Mouse (Mus musculus) midbrain, embryonic 14.5 days (tissue): Measurements from ENCODE around the gene Rtbdn. TPM values are rescaled to one million over a fixed set of nuclear protein-coding genes. Genes with fewer than 3 reads are reported as not detected.
A peak's percentile ranks its signal among the peaks of the same experiment; 100 is the strongest.

ENCODE experiments used
- ATAC-seq: fragments of 200-750 bp; cut with Nextera tagmentation; 2 replicates; pipeline ENCODE4 v1.8.0; 2017; ENCODE audit warnings: moderate number of reproducible peaks, moderate library complexity; ENCODE audit not compliant: low FRiP score, low TSS enrichment
- DNase-seq: peaks from one replicate; pipeline ENCODE4 v3.0.0-alpha.2; 2015
- H3K27ac ChIP-seq: fragments of 300-500 bp; sonication (generic); replicated peaks from 2 replicates; pipeline ENCODE4 v1.5.1; 2014; ENCODE audit warnings: mild to moderate bottlenecking, low read depth, low read length, moderate library complexity
- H3K27me3 ChIP-seq: fragments of 300-500 bp; sonication (generic); 2 replicates; pipeline ENCODE4 v1.6.1; 2014; ENCODE audit warnings: low read length, control low read depth, mixed read lengths; ENCODE audit not compliant: control insufficient read depth, insufficient read depth
- H3K36me3 ChIP-seq: fragments of 300-500 bp; sonication (generic); 2 replicates; pipeline ENCODE4 v1.6.1; 2014; ENCODE audit warnings: low read length, control low read depth; ENCODE audit not compliant: control insufficient read depth, insufficient read depth
- H3K4me1 ChIP-seq: fragments of 300-500 bp; sonication (generic); 2 replicates; pipeline ENCODE4 v1.6.1; 2014; ENCODE audit warnings: mild to moderate bottlenecking, antibody characterized with exemption, low read length, control low read depth; ENCODE audit not compliant: control insufficient read depth, insufficient read depth
- H3K4me2 ChIP-seq: fragments of 300-500 bp; sonication (generic); 2 replicates; pipeline ENCODE4 v1.6.1; 2014; ENCODE audit warnings: mild to moderate bottlenecking, low read length, moderate library complexity
- H3K4me3 ChIP-seq: fragments of 300-500 bp; sonication (generic); replicated peaks from 2 replicates; pipeline ENCODE4 v1.5.1; 2014; ENCODE audit warnings: low read depth, low read length
- H3K9ac ChIP-seq: fragments of 300-500 bp; sonication (generic); replicated peaks from 2 replicates; pipeline ENCODE4 v1.6.1; 2014; ENCODE audit warnings: mild to moderate bottlenecking, low read length, moderate library complexity
- H3K9me3 ChIP-seq: fragments of 300-500 bp; sonication (generic); 2 replicates; pipeline ENCODE4 v1.6.1; 2016; ENCODE audit warnings: low read length, control low read depth, mixed read lengths; ENCODE audit not compliant: control insufficient read depth
- WGBS: fragments of 180-500 bp; shearing (Covaris S2); extraction: QIAGEN DNeasy Blood & Tissue Kit; methylation state at CpG from one replicate; pipeline ENCODE4 v1.1.7; 2014; 5-methylcytosine and 5-hydroxymethylcytosine counted together
- polyA plus RNA-seq: library from polyadenylated mRNA; unstranded; fragments of >200 nt; fragmentation: Nextera tagmentation; extraction: Ambion mirVana; gene quantifications from 2 replicates; pipeline ENCODE4 v1.2.1, GENCODE M21; 2014

Gene Rtbdn
- polyA plus RNA-seq, 1 experiment from 2014 or later = 0.99 TPM

DNA sequence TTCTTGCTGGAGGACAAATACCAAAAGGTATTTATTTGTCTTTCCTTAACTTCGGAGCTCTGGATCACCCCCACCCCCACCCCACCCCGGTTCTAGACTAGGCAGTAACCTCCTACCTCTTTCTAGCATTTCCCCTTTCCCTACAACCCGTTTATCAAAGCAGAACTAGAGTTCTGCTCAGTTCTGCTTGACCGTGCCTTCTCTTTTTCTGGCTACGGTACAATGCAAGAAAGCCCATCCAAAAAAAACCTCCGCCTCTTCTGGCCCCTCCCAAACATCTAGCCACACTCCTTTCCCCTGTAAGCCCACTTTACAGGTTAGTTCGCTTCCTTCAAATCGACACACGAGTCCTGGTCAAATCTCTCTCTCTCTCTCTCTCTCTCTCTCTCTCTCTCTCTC is 33.3 kb upstream of the Rtbdn start:
- DNase-seq (no peak), ATAC-seq (no peak)
- H3K4me2 ChIP-seq = peak overlapping the region; percentile 42; the same call in 1 of the 2 replicates
- WGBS = 13% methylated on average over 9 of the region's 9 CpGs
- 0 out of 2 replicates have a peak, but pooled peaks cover 6% of the 10 kb centered on the region for H3K4me1 ChIP-seq
- no peaks in the 10 kb centered on the region for H3K9me3 ChIP-seq
- H3K27me3 ChIP-seq = peaks cover 34% of the 10 kb centered on the region
- no peak overlapping the region for H3K9ac ChIP-seq
- no peak overlapping the region for H3K4me3 ChIP-seq
- no peak overlapping the region for H3K27ac ChIP-seq
- H3K36me3 ChIP-seq = peaks cover 84% of the 10 kb centered on the region

GRCm38 (mm10) chr8:84913960-84914359 is 32.8 kb upstream of the Rtbdn start:
- H3K9me3 ChIP-seq = no peaks in the 10 kb centered on the region
- H3K4me3 ChIP-seq = no peak overlapping the region
- H3K9ac ChIP-seq = no peak overlapping the region
- no peak overlapping the region for H3K27ac ChIP-seq
- DNase-seq (peak; percentile 68), ATAC-seq (no peak)
- WGBS = 35% methylated on average over 4 of the region's 4 CpGs
- peaks cover 34% of the 10 kb centered on the region for H3K27me3 ChIP-seq
- 0 out of 2 replicates have a peak, but pooled peaks cover 1% of the 10 kb centered on the region for H3K4me1 ChIP-seq
- H3K36me3 ChIP-seq = peaks cover 89% of the 10 kb centered on the region
- no peak overlapping the region for H3K4me2 ChIP-seq

DNA sequence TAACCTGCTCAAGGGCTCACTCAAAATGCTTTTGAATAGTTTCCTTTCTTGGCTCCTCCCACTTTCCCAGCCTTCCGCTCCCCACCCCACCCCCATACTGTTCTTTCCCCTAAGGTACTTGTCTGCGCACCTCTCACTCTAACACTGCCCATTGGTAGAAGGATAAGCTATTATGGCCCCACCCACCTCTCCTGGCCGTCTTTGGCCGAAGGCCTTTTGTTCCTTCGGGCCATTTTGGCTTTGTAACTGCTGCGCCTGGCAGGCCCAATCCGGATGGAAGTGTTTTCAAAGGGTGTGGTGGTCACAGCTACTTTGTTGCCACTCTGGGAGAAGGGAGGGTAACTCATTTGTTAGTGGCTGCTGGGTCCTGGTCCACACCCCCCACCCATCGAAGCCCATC is 31.5 kb upstream of the Rtbdn start:
- Histone ChIP-seq H3K4me1 (no peaks in the 10 kb centered on the region), H3K9me3 (no peaks in the 10 kb centered on the region), H3K4me3 (no peak overlapping the region), H3K36me3 (peaks cover 94% of the 10 kb centered on the region), H3K9ac (no peak overlapping the region), H3K27ac (no peak overlapping the region), H3K27me3 (peaks cover 34% of the 10 kb centered on the region), H3K4me2 (no peak overlapping the region)
- DNase-seq = no peak
- ATAC-seq = no peak
- WGBS = 91% methylated on average over 8 of the region's 8 CpGs

GRCm38 (mm10) chr8:84917781-84918180 is 29.0 kb upstream of the Rtbdn start:
- H3K27me3 ChIP-seq = peaks cover 29% of the 10 kb centered on the region

GRCm38 (mm10) chr8:84918646-84919045 is 28.1 kb upstream of the Rtbdn start:
- Histone ChIP-seq H3K27me3 (peaks cover 22% of the 10 kb centered on the region), H3K4me1 (no peaks in the 10 kb centered on the region), H3K36me3 (peaks cover 96% of the 10 kb centered on the region), H3K4me2 (no peak overlapping the region), H3K4me3 (no peak overlapping the region), H3K9ac (no peak overlapping the region), H3K27ac (no peak overlapping the region), H3K9me3 (no peaks in the 10 kb centered on the region)
- ATAC-seq (no peak), DNase-seq (no peak)
- WGBS = 90% methylated on average over 15 of the region's 15 CpGs

More at GRCm38 (mm10) chr8:84917781-84918180, 29.0 kb upstream of the Rtbdn start:
- 30% methylated on average over 20 of the region's 20 CpGs for WGBS
- Histone ChIP-seq H3K9me3 (no peaks in the 10 kb centered on the region), H3K4me1 (no peaks in the 10 kb centered on the region), H3K36me3 (peaks cover 95% of the 10 kb centered on the region), H3K4me2 (no peak overlapping the region), H3K4me3 (no peak overlapping the region), H3K27ac (no peak overlapping the region), H3K9ac (no peak overlapping the region)
- DNase-seq = no peak
- no peak for ATAC-seq

GRCm38 (mm10) chr8:84921596-84921995 is 25.2 kb upstream of the Rtbdn start:
- no peaks in the 10 kb centered on the region for H3K9me3 ChIP-seq
- H3K4me1 ChIP-seq = no peaks in the 10 kb centered on the region
- peaks cover 94% of the 10 kb centered on the region for H3K36me3 ChIP-seq
- no peak overlapping the region for H3K27ac ChIP-seq
- no peak overlapping the region for H3K4me3 ChIP-seq
- WGBS = 86% methylated on average over 2 of the region's 2 CpGs
- DNase-seq (no peak), ATAC-seq (no peak)
- H3K9ac ChIP-seq = no peak overlapping the region
- no peaks in the 10 kb centered on the region for H3K27me3 ChIP-seq
- no peak overlapping the region for H3K4me2 ChIP-seq

GRCm38 (mm10) chr8:84925557-84925956 is 21.2 kb upstream of the Rtbdn start:
- DNase-seq (no peak), ATAC-seq (no peak)
- H3K4me3 ChIP-seq = no peak overlapping the region
- H3K4me1 ChIP-seq = peaks cover 4% of the 10 kb centered on the region; the same call in 1 of the 2 replicates
- no peak overlapping the region for H3K4me2 ChIP-seq
- H3K27me3 ChIP-seq = no peaks in the 10 kb centered on the region
- peaks cover 80% of the 10 kb centered on the region for H3K36me3 ChIP-seq
- no peaks in the 10 kb centered on the region for H3K9me3 ChIP-seq
- no peak overlapping the region for H3K9ac ChIP-seq
- WGBS = 73% methylated on average over 7 of the region's 7 CpGs
- no peak overlapping the region for H3K27ac ChIP-seq

DNA sequence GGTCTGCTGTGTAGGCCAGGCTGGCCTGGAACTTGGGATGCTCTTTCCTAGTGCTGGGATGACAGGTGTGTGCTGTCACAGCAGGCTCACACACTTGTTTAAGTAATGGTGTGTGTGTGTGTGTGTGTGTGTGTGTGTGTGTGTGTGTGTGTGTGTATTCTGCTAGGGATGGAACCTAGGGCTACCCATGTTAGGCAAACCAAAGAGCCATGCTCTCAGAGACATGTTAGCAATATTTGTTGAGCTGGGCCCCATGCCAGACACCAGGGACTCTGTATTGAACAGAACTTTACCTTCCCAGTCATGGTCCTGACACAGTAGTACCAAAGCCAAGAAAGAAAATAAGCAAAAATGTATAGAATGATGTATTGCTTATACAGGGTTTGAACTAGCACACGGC is 19.3 kb upstream of the Rtbdn start:
- no peak overlapping the region for H3K27ac ChIP-seq
- peaks cover 77% of the 10 kb centered on the region for H3K36me3 ChIP-seq
- no peak for ATAC-seq
- no peak overlapping the region for H3K4me2 ChIP-seq
- H3K4me1 ChIP-seq = peaks cover 4% of the 10 kb centered on the region; the same call in 1 of the 2 replicates
- 94% methylated on average over 1 of the region's 1 CpGs for WGBS
- H3K4me3 ChIP-seq = no peak overlapping the region
- no peaks in the 10 kb centered on the region for H3K9me3 ChIP-seq
- no peaks in the 10 kb centered on the region for H3K27me3 ChIP-seq
- no peak overlapping the region for H3K9ac ChIP-seq
- no peak for DNase-seq

- ATAC-seq (peak; percentile 75; the same call in 1 of the 2 replicates), DNase-seq (peak; percentile 88)
- Histone ChIP-seq H3K4me1 (peaks cover 5% of the 10 kb centered on the region), H3K27ac (no peak overlapping the region), H3K9ac (peak overlapping the region; percentile 35), H3K4me3 (peak overlapping the region; percentile 20), H3K9me3 (no peaks in the 10 kb centered on the region), H3K36me3 (peaks cover 71% of the 10 kb centered on the region), H3K27me3 (no peaks in the 10 kb centered on the region), H3K4me2 (peak overlapping the region; percentile 53)
- 3% methylated on average over 52 of the region's 52 CpGs for WGBS
Measured at GRCm38 (mm10) chr8:84928456-84929306, 18.1 kb upstream of the Rtbdn start.
